ENCODE assay signal across 13 mouse cellular contexts in genomic region chr11:46920244-46920643, GRCm38 (mm10).
A peak's percentile ranks its signal among the peaks of the same experiment; 100 is the strongest.
DNase-seq lines count a peak whose midpoint lies in the region; ATAC-seq and TF ChIP-seq lines count a peak whose summit lies in the region.
"Had no signal": no experiment of that assay in that cellular context is flagged by ENCODE, and none has a peak within 500 bp of the region (broad histone marks: within the 10 kb centered on the region; RNA-seq: fewer than 3 reads in every experiment).

No protein-coding gene starts in this region.

- TF ChIP-seq CTCF in intestine, postnatal 0 days (IDR thresholded peaks at IDR 0.05; ENCODE audit: low read depth): peak; percentile 47

- WGBS in embryonic facial prominence, embryonic 14.5 days: 90% methylated on average over 1 of the region's 1 CpGs
- WGBS in embryonic facial prominence, embryonic 10.5 days: 96% methylated on average over 1 of the region's 1 CpGs
- 92% methylated on average over 1 of the region's 1 CpGs for WGBS in intestine, postnatal 0 days
- WGBS in intestine, embryonic 15.5 days: 85% methylated on average over 1 of the region's 1 CpGs

- H3K9ac ChIP-seq in embryonic facial prominence, embryonic 14.5 days (ENCODE audit: low read depth, low read length): no peak overlapping the region
- H3K9ac ChIP-seq in intestine, postnatal 0 days (ENCODE audit: low read depth, low read length): no peak overlapping the region
- H3K9ac ChIP-seq in intestine, embryonic 15.5 days: no peak overlapping the region
- H3K9ac ChIP-seq: liver, embryonic 14.5 days had no signal

- no peak overlapping the region for H3K27ac ChIP-seq in embryonic facial prominence, embryonic 14.5 days (replicated peaks; ENCODE audit: low read depth, low read length)
- H3K27ac ChIP-seq in embryonic facial prominence, embryonic 10.5 days (replicated peaks): no peak overlapping the region
- H3K27ac ChIP-seq in intestine, postnatal 0 days (ENCODE audit: low read depth, low read length): no peak overlapping the region
- no peak overlapping the region for H3K27ac ChIP-seq in intestine, embryonic 15.5 days
- H3K27ac ChIP-seq: liver, embryonic 14.5 days had no signal

- H3K4me3 ChIP-seq in embryonic facial prominence, embryonic 14.5 days (ENCODE audit: low read depth, low read length): no peak overlapping the region
- no peak overlapping the region for H3K4me3 ChIP-seq in embryonic facial prominence, embryonic 10.5 days
- H3K4me3 ChIP-seq in intestine, postnatal 0 days (ENCODE audit: low read depth, low read length): no peak overlapping the region
- H3K4me3 ChIP-seq in intestine, embryonic 15.5 days (replicated peaks): no peak overlapping the region

- no peaks in the 10 kb centered on the region for H3K9me3 ChIP-seq in embryonic facial prominence, embryonic 14.5 days (ENCODE audit: control insufficient read depth, low read length)
- no peaks in the 10 kb centered on the region for H3K9me3 ChIP-seq in embryonic facial prominence, embryonic 10.5 days
- H3K9me3 ChIP-seq in intestine, postnatal 0 days (ENCODE audit: control insufficient read depth): no peaks in the 10 kb centered on the region
- no peaks in the 10 kb centered on the region for H3K9me3 ChIP-seq in intestine, embryonic 15.5 days

- H3K27me3 ChIP-seq in embryonic facial prominence, embryonic 14.5 days (replicated peaks; ENCODE audit: control insufficient read depth, insufficient read depth, low read length): no peaks in the 10 kb centered on the region
- H3K27me3 ChIP-seq in embryonic facial prominence, embryonic 10.5 days (replicated peaks; ENCODE audit: low read depth, poor library complexity, severe bottlenecking): no peaks in the 10 kb centered on the region
- H3K27me3 ChIP-seq in intestine, postnatal 0 days (replicated peaks; ENCODE audit: control insufficient read depth, insufficient read depth, low read length): no peaks in the 10 kb centered on the region
- H3K27me3 ChIP-seq in intestine, embryonic 15.5 days (replicated peaks): no peaks in the 10 kb centered on the region
- H3K27me3 ChIP-seq: Patski had no signal

- peak; percentile 19 for DNase-seq in embryonic facial prominence, embryonic 14.5 days (ENCODE audit: low spot score)
- DNase-seq in embryonic facial prominence, embryonic 10.5 days (ENCODE audit: low spot score): no peak
- peak; percentile 24 for DNase-seq in lung, postnatal 10 days
- DNase-seq in lung, postnatal 25 days (ENCODE audit: low spot score): no peak
- DNase-seq in retina, embryonic 14.5 days (ENCODE audit: low spot score): peak; percentile 28
- DNase-seq in right cerebral cortex, postnatal 25 days: no peak
- DNase-seq: adrenal gland, adult 8-10 months; cerebellum, adult 18-20 months; kidney, adult 8-10 months had no signal

- no peak for ATAC-seq in embryonic facial prominence, embryonic 14.5 days (ENCODE audit: low read depth)
- ATAC-seq in intestine, postnatal 0 days: no peak
- no peak for ATAC-seq in intestine, embryonic 15.5 days
- ATAC-seq: Patski had no signal

- H3K4me2 ChIP-seq in embryonic facial prominence, embryonic 14.5 days (ENCODE audit: low read depth, low read length): no peak overlapping the region
- H3K4me2 ChIP-seq in intestine, postnatal 0 days (replicated peaks; ENCODE audit: low read depth): no peak overlapping the region
- no peak overlapping the region for H3K4me2 ChIP-seq in intestine, embryonic 15.5 days (replicated peaks)

- H3K36me3 ChIP-seq in embryonic facial prominence, embryonic 14.5 days (ENCODE audit: control insufficient read depth, insufficient read depth, low read length): no peaks in the 10 kb centered on the region
- H3K36me3 ChIP-seq in embryonic facial prominence, embryonic 10.5 days (replicated peaks): no peaks in the 10 kb centered on the region
- no peaks in the 10 kb centered on the region for H3K36me3 ChIP-seq in intestine, postnatal 0 days (ENCODE audit: control insufficient read depth, insufficient read depth)
- H3K36me3 ChIP-seq in intestine, embryonic 15.5 days: no peaks in the 10 kb centered on the region

- no peaks in the 10 kb centered on the region for H3K4me1 ChIP-seq in embryonic facial prominence, embryonic 14.5 days (ENCODE audit: control insufficient read depth, insufficient read depth, low read length)
- H3K4me1 ChIP-seq in embryonic facial prominence, embryonic 10.5 days: no peaks in the 10 kb centered on the region
- no peaks in the 10 kb centered on the region for H3K4me1 ChIP-seq in intestine, postnatal 0 days (replicated peaks; ENCODE audit: control insufficient read depth, insufficient read depth, low read length)
- H3K4me1 ChIP-seq in intestine, embryonic 15.5 days (replicated peaks): no peaks in the 10 kb centered on the region

Comparison
In these comparisons a context has a peak if more than half of its experiments do, and no peak if none do; other contexts are left out.
1. DNase-seq: peak in embryonic facial prominence, embryonic 14.5 days (single experiment), lung, postnatal 10 days (single experiment) and retina, embryonic 14.5 days (single experiment); none in embryonic facial prominence, embryonic 10.5 days (single experiment), lung, postnatal 25 days (single experiment) and right cerebral cortex, postnatal 25 days (single experiment).